Mouse (Mus musculus): Measurements from ENCODE around the gene Ndrg2.

Ndrg2 gene

GRCm38 (mm10) chr14:51913062-51913959 lies 647 bp downstream of the Ndrg2 start:
- DNase-seq (ENCODE audit: low read depth) = peak; percentile 97

- peak; percentile 46 for DNase-seq (ENCODE audit: low read depth)
Measured at GRCm38 (mm10) chr14:51912391-51913061, 1.4 kb downstream of the Ndrg2 start.

GRCm38 (mm10) chr14:51911301-51911700 lies 2.7 kb downstream of the Ndrg2 start:
- no peak for DNase-seq (ENCODE audit: low read depth)

GRCm38 (mm10) chr14:51906102-51906501 lies 7.9 kb downstream of the Ndrg2 start:
- DNase-seq (ENCODE audit: low read depth) = no peak

- peak; percentile 50 for DNase-seq (ENCODE audit: low read depth)
Measured at GRCm38 (mm10) chr14:51904706-51905105, 9.3 kb downstream of the Ndrg2 start.

DNA sequence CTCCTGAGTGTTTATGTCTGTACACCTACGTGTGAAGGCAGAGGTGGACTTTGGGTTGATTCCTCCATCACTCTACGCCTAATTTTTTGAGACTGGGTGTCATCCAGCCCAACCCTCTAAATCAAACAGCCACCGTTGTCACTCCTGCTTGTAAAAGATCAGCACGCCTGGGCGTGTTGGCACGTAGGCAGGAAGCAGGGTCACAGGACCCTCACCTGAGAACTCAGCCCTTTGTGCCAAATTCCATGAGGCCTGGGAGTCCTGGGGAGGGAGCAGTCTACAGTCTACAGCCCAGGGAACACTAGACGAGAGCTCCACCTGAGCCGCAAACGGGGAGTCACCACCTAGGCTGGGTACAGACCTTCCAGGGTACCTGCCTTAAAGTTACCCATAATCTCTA lies 10.2 kb downstream of the Ndrg2 start:
- no peak for DNase-seq (ENCODE audit: low read depth)

GRCm38 (mm10) chr14:51902806-51903710 lies 10.9 kb downstream of the Ndrg2 start:
- DNase-seq (ENCODE audit: low read depth) = peak; percentile 84

GRCm38 (mm10) chr14:51899351-51899750 lies 14.6 kb downstream of the Ndrg2 start:
- no peak for DNase-seq (ENCODE audit: low read depth)

GRCm38 (mm10) chr14:51896539-51897170 lies 17.3 kb downstream of the Ndrg2 start:
- DNase-seq (ENCODE audit: low read depth) = no peak

- no peak for DNase-seq (ENCODE audit: low read depth)
Measured at GRCm38 (mm10) chr14:51896019-51896418, 17.9 kb downstream of the Ndrg2 start.

DNA sequence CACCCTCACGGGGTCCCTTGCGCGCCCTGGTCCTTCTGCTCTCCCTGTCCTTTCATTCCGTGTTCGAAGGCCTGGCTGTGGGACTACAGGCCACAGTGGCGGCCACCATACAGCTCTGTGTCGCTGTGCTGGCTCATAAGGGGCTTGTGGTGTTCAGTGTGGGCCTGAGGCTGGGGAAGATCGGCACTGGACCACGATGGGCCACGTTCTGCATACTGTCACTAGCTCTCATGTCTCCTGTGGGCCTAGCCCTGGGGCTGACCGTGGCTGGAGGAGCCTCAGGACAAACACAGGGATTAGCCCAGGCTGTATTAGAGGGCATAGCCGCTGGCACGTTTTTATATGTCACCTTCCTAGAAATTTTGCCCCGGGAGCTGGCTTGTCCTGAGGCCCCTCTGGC lies 18.9 kb downstream of the Ndrg2 start:
- DNase-seq (ENCODE audit: low read depth) = no peak

DNA sequence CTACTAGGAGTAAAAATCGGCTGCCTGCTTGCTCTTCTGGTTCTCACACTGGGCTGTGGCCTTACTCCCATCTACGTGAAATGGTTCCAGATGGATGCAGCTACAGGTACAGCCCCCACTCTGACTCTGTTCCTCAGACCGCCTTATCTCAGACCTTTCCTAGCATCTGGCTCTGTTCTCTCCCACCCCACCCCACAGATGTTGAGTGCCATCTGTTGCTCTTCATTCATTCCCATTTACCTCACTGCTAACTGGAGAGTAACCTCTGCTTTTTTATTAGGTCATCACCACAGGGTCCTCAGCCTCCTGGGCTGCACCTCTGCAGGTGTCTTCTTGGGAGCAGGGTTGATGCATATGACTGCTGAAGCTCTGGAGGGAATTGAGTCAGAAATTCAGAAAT lies 20.1 kb downstream of the Ndrg2 start:
- DNase-seq (ENCODE audit: low read depth) = no peak

DNA sequence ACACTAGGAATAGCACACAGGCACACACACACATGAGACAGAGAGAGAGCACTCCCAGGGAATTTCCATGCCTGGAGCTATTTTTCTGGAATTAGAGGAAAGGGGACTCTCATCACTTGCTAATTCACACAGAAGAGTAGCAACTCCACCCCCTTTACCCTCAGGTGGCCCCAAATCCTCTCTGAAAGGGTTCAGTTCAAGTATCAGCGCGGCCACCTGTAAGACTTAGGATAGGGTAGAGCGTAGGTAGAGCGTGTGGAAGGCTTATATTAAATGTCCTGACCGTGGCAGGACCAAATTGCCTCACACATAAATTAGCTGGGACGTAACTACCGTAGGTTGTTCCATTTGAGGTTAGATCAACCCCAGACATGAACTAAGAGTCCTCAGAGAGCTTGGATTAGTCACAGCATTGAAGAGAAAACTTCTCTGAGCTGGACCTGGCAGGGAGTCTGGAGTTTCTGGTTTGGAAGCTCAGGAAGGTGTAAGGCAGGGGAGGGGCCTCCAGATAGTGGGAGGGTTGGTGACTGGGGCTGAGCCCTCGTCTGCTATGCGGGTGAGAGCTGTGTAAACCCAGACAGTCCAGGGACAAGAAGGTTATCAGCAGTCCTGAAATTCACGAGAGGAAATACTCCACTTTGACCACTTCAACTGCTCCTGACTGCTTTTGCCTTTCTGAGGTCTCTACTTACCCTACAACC lies 20.7 kb downstream of the Ndrg2 start:
- DNase-seq (ENCODE audit: low read depth) = no peak

DNA sequence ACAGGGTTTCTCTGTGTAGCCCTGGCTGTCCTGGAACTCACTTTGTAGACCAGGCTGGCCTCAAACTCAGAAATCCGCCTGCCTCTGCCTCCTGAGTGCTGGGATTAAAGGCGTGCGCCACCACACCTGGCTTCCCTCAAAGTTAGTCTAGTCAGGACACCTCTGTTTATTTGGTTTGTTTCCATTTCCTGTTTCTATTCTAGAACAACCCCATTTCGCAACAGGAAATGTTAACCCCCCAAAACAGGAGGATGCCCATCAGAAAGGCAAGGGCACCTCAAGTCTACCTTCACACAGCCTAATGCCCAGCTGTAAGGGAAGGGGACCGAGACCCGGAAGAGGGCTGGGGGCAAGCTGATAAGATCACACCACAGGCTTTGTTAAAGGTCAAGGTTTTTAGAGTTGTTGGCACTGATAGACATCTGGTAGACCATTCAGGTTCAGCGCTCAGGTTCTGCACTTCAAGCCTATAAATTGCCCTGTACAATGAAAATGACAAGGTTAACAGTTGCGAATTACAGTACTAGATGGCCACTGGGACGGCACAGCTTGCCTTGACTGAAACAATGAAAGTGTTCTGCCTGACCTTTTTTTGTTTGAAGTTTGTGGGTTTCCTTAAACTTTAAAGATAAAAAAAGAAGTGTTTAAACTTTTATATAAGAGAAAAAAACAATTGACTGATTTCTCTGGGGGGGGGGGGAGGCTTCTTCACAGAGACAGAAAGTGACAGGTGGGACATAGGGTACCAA lies 21.6 kb downstream of the Ndrg2 start, which contains the start of gene Slc39a2:
Slc39a2 (plus strand) TSS at position 699 of the 749 bp plus-strand sequence.
- peak; percentile 52 for DNase-seq (ENCODE audit: low read depth)

- no peak for DNase-seq (ENCODE audit: low read depth)
Measured at GRCm38 (mm10) chr14:51889833-51890232, 24.1 kb downstream of the Ndrg2 start.

DNA sequence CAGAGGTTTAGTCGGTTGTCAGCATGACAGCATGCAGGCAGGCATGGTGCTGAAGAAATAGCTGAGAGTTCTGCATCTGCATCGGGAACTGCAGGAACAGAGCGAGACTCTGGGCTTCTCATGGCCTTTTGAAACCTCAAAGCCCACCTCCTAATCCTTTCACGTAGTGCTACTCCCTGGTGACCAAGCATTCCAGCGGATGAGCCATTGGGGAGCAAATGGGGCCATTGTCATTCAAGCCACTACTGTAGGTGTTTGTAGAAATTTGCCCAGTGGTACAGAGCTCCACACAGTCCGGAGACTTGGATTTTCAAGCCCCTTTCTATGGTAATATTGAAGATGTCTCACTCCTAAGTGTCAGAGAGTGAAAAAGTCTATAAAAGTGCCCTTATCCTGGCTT lies 27.9 kb downstream of the Ndrg2 start:
- no peak for DNase-seq (ENCODE audit: low read depth)

GRCm38 (mm10) chr14:51884598-51885331 lies 29.2 kb downstream of the Ndrg2 start, which contains the start of gene Mettl17:
Mettl17 (plus strand) TSS chr14:51884842.
- peak; percentile 99 for DNase-seq (ENCODE audit: low read depth)

GRCm38 (mm10) chr14:51884031-51884544 lies 29.9 kb downstream of the Ndrg2 start:
- no peak for DNase-seq (ENCODE audit: low read depth)

DNA sequence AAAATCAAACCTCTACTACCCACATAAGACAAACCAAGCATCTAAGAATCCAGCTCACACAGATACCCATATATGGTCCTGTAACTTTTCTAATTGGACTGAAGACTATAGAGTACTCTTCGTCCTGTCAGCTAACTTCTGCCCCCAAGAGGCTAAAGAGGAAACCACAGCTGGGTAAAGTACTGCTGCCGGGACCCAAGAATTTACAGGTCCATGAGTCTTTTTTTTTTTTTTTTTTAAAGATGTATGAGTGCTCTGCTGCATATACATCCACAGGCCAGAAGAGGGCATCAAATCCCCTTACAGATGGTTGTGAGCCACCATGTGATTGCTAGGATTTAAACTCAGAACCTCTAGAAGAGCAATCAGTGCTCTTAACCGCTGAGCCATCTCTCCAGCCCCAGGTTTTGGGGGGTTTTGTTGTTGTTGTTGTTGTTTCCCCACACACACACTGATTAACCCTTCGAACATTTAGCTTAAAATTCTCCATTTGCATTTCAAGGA lies 30.4 kb downstream of the Ndrg2 start:
- peak; percentile 95 for DNase-seq (ENCODE audit: low read depth)

All from induced T-regulatory cell, adult 2 months (primary cell).